Mouse (Mus musculus) MEL (cell line): ENCODE measurements around the gene Eif2a. TPM values are rescaled to one million over a fixed set of nuclear protein-coding genes. Genes with fewer than 3 reads are reported as not detected.

Experiments used
- DNase-seq: peaks from one replicate; pipeline ENCODE4 v3.0.0; 2011; ENCODE audit warnings: low read depth, low spot score
- H3K27ac ChIP-seq: 2 replicates; pipeline ENCODE4 v1.5.1; 2012; ENCODE audit warnings: low read depth, mild to moderate bottlenecking, control low read depth, low read length, moderate library complexity; ENCODE audit not compliant: control insufficient read depth
- H3K27me3 ChIP-seq, 2 experiments: fragments of 150-350 bp in 1 of 2; sonication (generic) in 1 of 2; 2 replicates each; pipeline ENCODE4 v1.6.1; 2012; ENCODE audit warnings: low read length in 2 of 2, mild to moderate bottlenecking in 2 of 2, improper control_type of control experiment in 1 of 2, moderate library complexity in 1 of 2; ENCODE audit not compliant: insufficient read depth in 2 of 2, control insufficient read depth in 1 of 2
- H3K36me3 ChIP-seq, 2 experiments: 2 replicates each; pipeline ENCODE4 v1.6.1; 2012 to 2014; ENCODE audit warnings: low read length in 2 of 2, improper control_type of control experiment in 1 of 2, inconsistent platforms in 1 of 2, mild to moderate bottlenecking in 1 of 2; ENCODE audit not compliant: insufficient read depth in 2 of 2, control insufficient read depth in 1 of 2
- H3K4me1 ChIP-seq, 2 experiments: fragments of 150-350 bp in 1 of 2; sonication (generic) in 1 of 2; 2 replicates each; pipeline ENCODE4 v1.6.1; 2012; ENCODE audit warnings: low read length in 2 of 2, improper control_type of control experiment in 1 of 2, mild to moderate bottlenecking in 1 of 2; ENCODE audit not compliant: insufficient read depth in 2 of 2, control insufficient read depth in 1 of 2
- H3K4me3 ChIP-seq, 2 experiments: fragments of 150-350 bp in 1 of 2; sonication (generic) in 1 of 2; 2 replicates each; pipeline ENCODE4 v1.5.1; 2012; ENCODE audit warnings: low read depth in 2 of 2, low read length in 2 of 2, mild to moderate bottlenecking in 2 of 2, moderate library complexity in 2 of 2, control low read depth in 1 of 2, improper control_type of control experiment in 1 of 2; ENCODE audit not compliant: control insufficient read depth in 1 of 2, insufficient read depth in 1 of 2
- H3K79me2 ChIP-seq: 2 replicates; pipeline ENCODE4 v1.6.1; 2012; ENCODE audit warnings: mild to moderate bottlenecking, low read length, moderate library complexity; ENCODE audit not compliant: control insufficient read depth, poor library complexity, insufficient read depth
- H3K9ac ChIP-seq: 2 replicates; pipeline ENCODE4 v1.6.1; 2012; ENCODE audit warnings: low read depth, mild to moderate bottlenecking, control low read depth, low read length, moderate library complexity; ENCODE audit not compliant: control insufficient read depth, poor library complexity, severe bottlenecking
- H3K9me3 ChIP-seq: fragments of 150-350 bp; sonication (generic); replicated peaks from 2 replicates; pipeline ENCODE4 v1.6.1; 2012; ENCODE audit warnings: mild to moderate bottlenecking, low read length, improper control_type of control experiment, moderate library complexity; ENCODE audit not compliant: insufficient read depth
- CHD2 ChIP-seq: IDR thresholded peaks from 2 replicates; pipeline ENCODE4 v1.6.1; 2011; ENCODE audit warnings: low read length, improper control_type of control experiment
- CTCF ChIP-seq, 3 experiments: IDR thresholded peaks in 2 of 3; conservative IDR thresholded peaks in 1 of 3; 2 replicates each; pipeline ENCODE4 v1.5.1; 2011 to 2012; ENCODE audit warnings: low read length in 3 of 3, low read depth in 2 of 3, mild to moderate bottlenecking in 2 of 3, improper control_type of control experiment in 1 of 3, inconsistent platforms in 1 of 3, mixed read lengths in 1 of 3, moderate library complexity in 1 of 3; ENCODE audit not compliant: control insufficient read depth in 1 of 3, insufficient read depth in 1 of 3, poor library complexity in 1 of 3, severe bottlenecking in 1 of 3
- E2F4 ChIP-seq: IDR thresholded peaks from 2 replicates; pipeline ENCODE4 v1.6.1; 2011; ENCODE audit warnings: low read depth, low read length, improper control_type of control experiment, borderline replicate concordance
- EP300 ChIP-seq, 2 experiments: IDR thresholded peaks; 2 replicates each; pipeline ENCODE4 v1.6.1; 2011; ENCODE audit warnings: improper control_type of control experiment in 2 of 2, low read length in 2 of 2, low read depth in 1 of 2, mild to moderate bottlenecking in 1 of 2
- GATA1 ChIP-seq: IDR thresholded peaks from 2 replicates; pipeline ENCODE4 v1.6.1; 2011; ENCODE audit warnings: low read depth, low read length, improper control_type of control experiment
- JUND ChIP-seq: IDR thresholded peaks from 2 replicates; pipeline ENCODE4 v1.6.1; 2011; ENCODE audit warnings: low read depth, mild to moderate bottlenecking, improper control_type of control experiment, low read length
- KAT2A ChIP-seq: conservative IDR thresholded peaks from 2 replicates; pipeline ENCODE4 v1.6.1; 2012; ENCODE audit warnings: low read depth, low read length, improper control_type of control experiment, inconsistent platforms
- MAFK ChIP-seq: IDR thresholded peaks from 2 replicates; pipeline ENCODE4 v1.6.1; 2011; ENCODE audit warnings: low read depth, mild to moderate bottlenecking, low read length, improper control_type of control experiment, borderline replicate concordance
- MAX ChIP-seq: IDR thresholded peaks from 2 replicates; pipeline ENCODE4 v1.6.1; 2011; ENCODE audit warnings: low read length, improper control_type of control experiment
- MEF2A ChIP-seq: IDR thresholded peaks from 2 replicates; pipeline ENCODE4 v1.6.1; 2014; ENCODE audit warnings: low read depth, mild to moderate bottlenecking, inconsistent platforms, low read length, improper control_type of control experiment; ENCODE audit not compliant: poor library complexity, insufficient replicate concordance, severe bottlenecking; ENCODE audit errors: extremely low read depth
- MYB ChIP-seq: IDR thresholded peaks from 2 replicates; pipeline ENCODE4 v1.6.1; 2011; ENCODE audit warnings: mild to moderate bottlenecking, low read depth, low read length, improper control_type of control experiment
- MYC ChIP-seq: IDR thresholded peaks from 2 replicates; pipeline ENCODE4 v1.6.1; 2011; ENCODE audit warnings: low read depth, mild to moderate bottlenecking, low read length, improper control_type of control experiment, moderate library complexity
- RAD21 ChIP-seq: IDR thresholded peaks from 2 replicates; pipeline ENCODE4 v1.6.1; 2011; ENCODE audit warnings: mild to moderate bottlenecking, low read depth, low read length, improper control_type of control experiment
- RCOR1 ChIP-seq: IDR thresholded peaks from 2 replicates; pipeline ENCODE4 v1.6.1; 2012; ENCODE audit warnings: low read depth, mild to moderate bottlenecking, inconsistent platforms, low read length, improper control_type of control experiment
- SIN3A ChIP-seq: IDR thresholded peaks from 2 replicates; pipeline ENCODE4 v1.6.1; 2012; ENCODE audit warnings: low read length, improper control_type of control experiment, inconsistent platforms
- SMC3 ChIP-seq: IDR thresholded peaks from 2 replicates; pipeline ENCODE4 v1.6.1; 2011; ENCODE audit warnings: low read depth, low read length, improper control_type of control experiment
- TAL1 ChIP-seq: IDR thresholded peaks from 2 replicates; pipeline ENCODE4 v1.6.1; 2012; ENCODE audit warnings: mild to moderate bottlenecking, inconsistent platforms, low read length, moderate library complexity, mixed read lengths
- TBP ChIP-seq: IDR thresholded peaks from 2 replicates; pipeline ENCODE4 v1.8.0; 2011; ENCODE audit warnings: low read depth, low read length, improper control_type of control experiment
- USF2 ChIP-seq, 2 experiments: IDR thresholded peaks; 2 replicates each; pipeline ENCODE4 v1.6.1; 2011 to 2012; ENCODE audit warnings: improper control_type of control experiment in 2 of 2, low read length in 2 of 2, borderline replicate concordance in 1 of 2, inconsistent platforms in 1 of 2, low read depth in 1 of 2, mild to moderate bottlenecking in 1 of 2; ENCODE audit not compliant: insufficient read depth in 1 of 2
- ZC3H11A ChIP-seq: IDR thresholded peaks from 2 replicates; pipeline ENCODE4 v1.6.1; 2012; ENCODE audit warnings: low read depth, mild to moderate bottlenecking, inconsistent platforms, low read length, improper control_type of control experiment
- ZKSCAN1 ChIP-seq: IDR thresholded peaks from 2 replicates; pipeline ENCODE4 v1.6.1; 2012; ENCODE audit warnings: low read depth, mild to moderate bottlenecking, inconsistent platforms, low read length, improper control_type of control experiment, moderate library complexity
- polyA plus RNA-seq, 2 experiments: library from polyadenylated mRNA; stranded (reverse) in 1 of 2; unstranded in 1 of 2; fragments of >175 nt in 1 of 2; fragments of >200 nt in 1 of 2; gene quantifications; 2 replicates each; pipeline versions ENCODE4 v1.2.1 to v1.2.4; 2012; ENCODE audit warnings: low replicate concordance in 2 of 2, low read depth in 1 of 2; ENCODE audit not compliant: insufficient read length in 2 of 2, insufficient read depth in 1 of 2, missing spikeins in 1 of 2
- total RNA-seq: library from RNA; depleted of rRNA; stranded (reverse); fragments of 300-350 nt; gene quantifications from 2 replicates; pipeline ENCODE4 v1.2.3, GENCODE M21; 2012

Eif2a gene
- total and polyA plus RNA-seq, 3 experiments, result 67.3 to 192 (median 70.2) TPM

DNA sequence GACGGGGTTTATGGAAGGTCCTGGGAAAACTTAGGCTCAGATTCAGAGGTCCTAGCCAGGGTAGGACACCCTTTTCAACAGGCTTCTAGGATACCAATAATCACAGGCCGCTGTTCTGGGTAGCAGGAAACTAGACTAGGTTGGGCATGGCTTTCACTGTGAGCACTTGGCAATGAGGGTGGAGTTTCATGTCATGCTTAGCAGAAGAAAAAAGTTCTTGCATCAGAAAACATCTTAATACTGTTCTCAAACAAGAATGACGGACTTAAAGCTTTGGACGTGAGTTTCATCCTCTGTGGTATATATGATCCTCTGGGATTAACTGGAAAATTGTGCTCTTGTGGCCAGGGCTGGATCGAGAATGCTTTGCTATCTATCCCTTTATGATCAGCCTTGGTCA is 7.8 kb upstream of the Eif2a start:
- TF ChIP-seq MYC, result no peak
- TF ChIP-seq RAD21, result no peak
- TF ChIP-seq MYB, result no peak
- TF ChIP-seq KAT2A, result no peak
- H3K9me3 ChIP-seq, result no peaks in the 10 kb centered on the region
- H3K4me3 ChIP-seq, result no peak overlapping the region
- DNase-seq, result no peak
- peaks cover 5 to 7% of the 10 kb centered on the region in 2 experiments for H3K36me3 ChIP-seq
- H3K27me3 ChIP-seq, result no peaks in the 10 kb centered on the region
- no peak overlapping the region for H3K9ac ChIP-seq
- H3K4me1 ChIP-seq, result peaks cover 0 to 3% of the 10 kb centered on the region in 2 experiments; a peak in 2 of 4 replicates
- H3K79me2 ChIP-seq, result no peaks in the 10 kb centered on the region
- no peak overlapping the region for H3K27ac ChIP-seq

GRCm38 (mm10) chr3:58518962-58519361 is 6.7 kb upstream of the Eif2a start:
- H3K27me3 ChIP-seq, result no peaks in the 10 kb centered on the region
- H3K4me1 ChIP-seq, result peaks cover 3 to 6% of the 10 kb centered on the region in 2 experiments
- H3K36me3 ChIP-seq, result peaks cover 15 to 18% of the 10 kb centered on the region in 2 experiments
- no peak overlapping the region for H3K27ac ChIP-seq
- no peak for DNase-seq
- no peak overlapping the region for H3K4me3 ChIP-seq
- H3K79me2 ChIP-seq, result peaks cover 3% of the 10 kb centered on the region
- TF ChIP-seq ZKSCAN1 (no peak), EP300 (IDR thresholded peaks at IDR 0.05; ENCODE audit: low read depth in 1 of 2, low read length in 2 of 2) (no peak), RCOR1 (no peak), E2F4 (no peak), JUND (no peak), SIN3A (no peak), SMC3 (no peak), CTCF (IDR thresholded peaks at IDR 0.05 in 2 of 3, conservative IDR thresholded peaks at IDR 0.05 in 1 of 3; ENCODE audit: control insufficient read depth in 1 of 3, insufficient read depth in 1 of 3, low read depth in 2 of 3, low read length in 3 of 3, poor library complexity in 1 of 3, severe bottlenecking in 1 of 3) (no peak), GATA1 (no peak), MAFK (no peak), USF2 (IDR thresholded peaks at IDR 0.05; ENCODE audit: borderline replicate concordance in 1 of 2, insufficient read depth in 1 of 2, low read depth in 1 of 2, low read length in 2 of 2) (no peak)
- no peaks in the 10 kb centered on the region for H3K9me3 ChIP-seq
- no peak overlapping the region for H3K9ac ChIP-seq

DNA sequence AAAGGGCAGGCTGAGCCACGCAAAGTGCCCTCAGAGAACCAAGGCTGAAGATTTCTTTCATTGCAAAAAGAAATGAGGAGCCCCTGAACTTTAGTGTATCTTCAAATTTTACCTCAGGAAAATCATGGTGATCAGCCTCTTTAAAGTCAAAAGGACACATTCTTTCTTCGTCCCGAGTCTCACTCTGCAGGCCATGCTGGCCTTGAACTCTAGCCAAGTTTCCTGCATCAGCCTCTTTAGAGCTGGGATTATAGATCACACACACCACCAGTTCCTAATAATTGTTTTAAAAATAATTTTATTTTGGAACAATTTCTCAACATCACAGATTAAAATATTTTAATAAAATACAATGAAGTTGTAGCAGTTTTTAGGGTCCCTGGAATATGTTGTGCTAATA is 6.1 kb upstream of the Eif2a start:
- DNase-seq, result no peak
- Histone ChIP-seq H3K9me3 (no peaks in the 10 kb centered on the region), H3K27me3 (no peaks in the 10 kb centered on the region), H3K36me3 (peaks cover 15 to 21% of the 10 kb centered on the region in 2 experiments), H3K4me3 (no peak overlapping the region), H3K79me2 (peaks cover 7% of the 10 kb centered on the region), H3K27ac (no peak overlapping the region), H3K4me1 (peaks cover 3 to 6% of the 10 kb centered on the region in 2 experiments), H3K9ac (no peak overlapping the region)
- TF ChIP-seq MAX (no peak), ZC3H11A (no peak), SIN3A (no peak), TAL1 (no peak), CHD2 (no peak), MYB (no peak), TBP (no peak), ZKSCAN1 (no peak), MEF2A (no peak), CTCF (IDR thresholded peaks at IDR 0.05 in 2 of 3, conservative IDR thresholded peaks at IDR 0.05 in 1 of 3; ENCODE audit: control insufficient read depth in 1 of 3, insufficient read depth in 1 of 3, low read depth in 2 of 3, low read length in 3 of 3, poor library complexity in 1 of 3, severe bottlenecking in 1 of 3) (no peak)
